Mouse (Mus musculus) induced T-regulatory cell, adult 2 months (primary cell): Measurements from ENCODE around the gene Arpc5.
"Not testable (repeated sequence)": the region's sequence is repeated elsewhere in the genome, so short reads cannot be mapped to it uniquely, and the experiment has no call there.

ENCODE experiments used
- DNase-seq: peaks from one replicate; pipeline ENCODE4 v3.0.0-alpha.2; 2012; ENCODE audit warnings: low read depth

The Arpc5 gene

GRCm38 (mm10) chr1:152779071-152779737 lies 12.9 kb downstream of the Arpc5 start:
- DNase-seq: peak; percentile 72

- DNase-seq: no peak
Observed at GRCm38 (mm10) chr1:152784620-152785019, 18.3 kb downstream of the Arpc5 start.

GRCm38 (mm10) chr1:152785446-152785845 lies 19.1 kb downstream of the Arpc5 start:
- DNase-seq: not testable (repeated sequence)

GRCm38 (mm10) chr1:152786953-152787352 lies 20.6 kb downstream of the Arpc5 start:
- DNase-seq: no peak

- DNase-seq: no peak
Observed at GRCm38 (mm10) chr1:152788121-152788660, 21.8 kb downstream of the Arpc5 start.

GRCm38 (mm10) chr1:152790254-152790653 lies 23.9 kb downstream of the Arpc5 start:
- DNase-seq: peak; percentile 48

- DNase-seq: no peak
Observed at GRCm38 (mm10) chr1:152790821-152791220, 24.5 kb downstream of the Arpc5 start.

GRCm38 (mm10) chr1:152791269-152791668 lies 24.9 kb downstream of the Arpc5 start:
- no peak for DNase-seq

- DNase-seq: no peak
Observed at GRCm38 (mm10) chr1:152792736-152793494, 26.6 kb downstream of the Arpc5 start.

- DNase-seq: no peak
Observed at GRCm38 (mm10) chr1:152793495-152794130, 27.3 kb downstream of the Arpc5 start.

GRCm38 (mm10) chr1:152795688-152796255 lies 29.4 kb downstream of the Arpc5 start:
- DNase-seq: no peak

GRCm38 (mm10) chr1:152796683-152797263 lies 30.4 kb downstream of the Arpc5 start:
- no peak for DNase-seq

- no peak for DNase-seq
Observed at GRCm38 (mm10) chr1:152798125-152798524, 31.8 kb downstream of the Arpc5 start.

- DNase-seq: no peak
Observed at GRCm38 (mm10) chr1:152799897-152800296, 33.6 kb downstream of the Arpc5 start, which contains the start of gene Ncf2. TSS of gene Ncf2 (plus strand) at chr1:152800194.

- no peak for DNase-seq
Observed at GRCm38 (mm10) chr1:152800633-152801176, 34.4 kb downstream of the Arpc5 start.

- DNase-seq: no peak
Observed at GRCm38 (mm10) chr1:152804907-152805306, 38.6 kb downstream of the Arpc5 start.

- no peak for DNase-seq
Observed at GRCm38 (mm10) chr1:152807619-152808391, 41.5 kb downstream of the Arpc5 start.

GRCm38 (mm10) chr1:152808392-152808680 lies 42.0 kb downstream of the Arpc5 start:
- DNase-seq: no peak

GRCm38 (mm10) chr1:152809541-152810252 lies 43.4 kb downstream of the Arpc5 start:
- no peak for DNase-seq
